Mouse (Mus musculus): Measurements from ENCODE around the gene Ccnt2. TPM values are rescaled to one million over a fixed set of nuclear protein-coding genes. Genes with fewer than 3 reads are reported as not detected.
A peak's percentile ranks its signal among the peaks of the same experiment; 100 is the strongest.
"Not testable (repeated sequence)": the region's sequence is repeated elsewhere in the genome, so short reads cannot be mapped to it uniquely, and the experiment has no call there.

The Ccnt2 gene
- polyA plus RNA-seq, 1 experiment from 2014 or later: 104 TPM

GRCm38 (mm10) chr1:127756331-127757163, 17.4 kb upstream of the Ccnt2 start:
- Histone ChIP-seq H3K36me3 (ENCODE audit: control insufficient read depth, insufficient read depth, low read length) (no peaks in the 10 kb centered on the region), H3K4me1 (ENCODE audit: control insufficient read depth, insufficient read depth, low read length) (no peaks in the 10 kb centered on the region), H3K4me3 (replicated peaks; ENCODE audit: low read depth, low read length) (no peak overlapping the region), H3K27me3 (ENCODE audit: control insufficient read depth, insufficient read depth, low read length) (no peaks in the 10 kb centered on the region), H3K9ac (replicated peaks; ENCODE audit: low read length) (no peak overlapping the region), H3K4me2 (ENCODE audit: low read length) (no peak overlapping the region), H3K9me3 (ENCODE audit: control insufficient read depth, low read length) (no peaks in the 10 kb centered on the region), H3K27ac (replicated peaks; ENCODE audit: low read depth, low read length) (no peak overlapping the region)
- no peak for ATAC-seq (ENCODE audit: low FRiP score, low TSS enrichment)
- WGBS: 80% methylated on average over 5 of the region's 5 CpGs
- no peak for DNase-seq

DNA sequence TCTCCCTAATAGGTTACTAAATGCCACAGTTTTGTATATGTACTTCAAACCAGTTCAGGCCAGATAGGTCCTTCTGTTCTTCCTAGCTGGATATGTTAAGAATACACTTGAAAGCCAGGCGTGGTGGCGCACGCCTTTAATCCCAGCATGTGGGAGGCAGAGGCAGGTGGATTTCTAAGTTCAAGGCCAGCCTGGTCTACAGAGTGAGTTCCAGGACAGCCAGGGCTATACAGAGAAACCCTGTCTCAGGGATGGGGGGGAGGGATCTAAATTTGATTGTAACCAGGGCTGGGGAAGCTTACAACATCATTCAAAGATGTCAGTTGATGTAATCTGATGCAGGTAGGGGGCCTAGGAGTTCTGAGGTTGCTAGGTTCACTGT, 16.8 kb upstream of the Ccnt2 start:
- not testable (repeated sequence) for ATAC-seq (ENCODE audit: low FRiP score, low TSS enrichment); H3K9ac ChIP-seq (replicated peaks; ENCODE audit: low read length); H3K9me3 ChIP-seq (ENCODE audit: control insufficient read depth, low read length); H3K4me1 ChIP-seq (ENCODE audit: control insufficient read depth, insufficient read depth, low read length); H3K4me2 ChIP-seq (ENCODE audit: low read length); H3K36me3 ChIP-seq (ENCODE audit: control insufficient read depth, insufficient read depth, low read length); H3K4me3 ChIP-seq (replicated peaks; ENCODE audit: low read depth, low read length); H3K27ac ChIP-seq (replicated peaks; ENCODE audit: low read depth, low read length); DNase-seq; H3K27me3 ChIP-seq (ENCODE audit: control insufficient read depth, insufficient read depth, low read length)
- WGBS: 95% methylated on average over 3 of the region's 3 CpGs

DNA sequence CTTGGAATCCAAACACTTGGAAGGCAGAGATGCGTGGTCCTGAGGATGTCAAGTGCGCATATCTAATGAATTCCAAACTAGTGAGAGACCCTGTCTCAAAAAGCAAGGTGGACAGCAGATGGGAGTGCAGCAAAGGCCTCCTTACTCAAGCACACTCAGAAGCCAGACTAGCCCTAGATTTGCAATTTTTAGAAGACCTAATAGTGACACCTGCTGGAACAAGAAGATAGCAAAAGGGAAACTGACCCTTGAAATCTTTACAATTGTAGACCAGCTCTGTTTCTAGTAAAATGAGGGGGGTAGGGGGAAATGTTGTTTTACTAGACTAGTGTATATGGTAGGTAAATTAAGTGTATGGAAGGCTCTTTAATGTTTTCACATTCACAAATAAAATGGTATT, 8.5 kb upstream of the Ccnt2 start:
- Histone ChIP-seq H3K9me3 (ENCODE audit: control insufficient read depth, low read length) (no peaks in the 10 kb centered on the region), H3K27me3 (ENCODE audit: control insufficient read depth, insufficient read depth, low read length) (no peaks in the 10 kb centered on the region), H3K9ac (replicated peaks; ENCODE audit: low read length) (no peak overlapping the region), H3K4me3 (replicated peaks; ENCODE audit: low read depth, low read length) (no peak overlapping the region), H3K27ac (replicated peaks; ENCODE audit: low read depth, low read length) (no peak overlapping the region), H3K4me1 (ENCODE audit: control insufficient read depth, insufficient read depth, low read length) (no peaks in the 10 kb centered on the region), H3K36me3 (ENCODE audit: control insufficient read depth, insufficient read depth, low read length) (no peaks in the 10 kb centered on the region), H3K4me2 (ENCODE audit: low read length) (no peak overlapping the region)
- no peak for ATAC-seq (ENCODE audit: low FRiP score, low TSS enrichment)
- 65% methylated on average over 2 of the region's 2 CpGs for WGBS
- peak; percentile 77 for DNase-seq

- H3K9ac ChIP-seq (replicated peaks; ENCODE audit: low read length): no peak overlapping the region
- DNase-seq (no peak), ATAC-seq (ENCODE audit: low FRiP score, low TSS enrichment) (no peak)
- WGBS: 92% methylated on average over 2 of the region's 2 CpGs
- H3K9me3 ChIP-seq (ENCODE audit: control insufficient read depth, low read length): no peaks in the 10 kb centered on the region
- no peaks in the 10 kb centered on the region for H3K4me1 ChIP-seq (ENCODE audit: control insufficient read depth, insufficient read depth, low read length)
- no peaks in the 10 kb centered on the region for H3K27me3 ChIP-seq (ENCODE audit: control insufficient read depth, insufficient read depth, low read length)
- H3K4me3 ChIP-seq (replicated peaks; ENCODE audit: low read depth, low read length): no peak overlapping the region
- H3K27ac ChIP-seq (replicated peaks; ENCODE audit: low read depth, low read length): no peak overlapping the region
- no peak overlapping the region for H3K4me2 ChIP-seq (ENCODE audit: low read length)
- no peaks in the 10 kb centered on the region for H3K36me3 ChIP-seq (ENCODE audit: control insufficient read depth, insufficient read depth, low read length)
Measured at GRCm38 (mm10) chr1:127766741-127767140, 7.2 kb upstream of the Ccnt2 start.

DNA sequence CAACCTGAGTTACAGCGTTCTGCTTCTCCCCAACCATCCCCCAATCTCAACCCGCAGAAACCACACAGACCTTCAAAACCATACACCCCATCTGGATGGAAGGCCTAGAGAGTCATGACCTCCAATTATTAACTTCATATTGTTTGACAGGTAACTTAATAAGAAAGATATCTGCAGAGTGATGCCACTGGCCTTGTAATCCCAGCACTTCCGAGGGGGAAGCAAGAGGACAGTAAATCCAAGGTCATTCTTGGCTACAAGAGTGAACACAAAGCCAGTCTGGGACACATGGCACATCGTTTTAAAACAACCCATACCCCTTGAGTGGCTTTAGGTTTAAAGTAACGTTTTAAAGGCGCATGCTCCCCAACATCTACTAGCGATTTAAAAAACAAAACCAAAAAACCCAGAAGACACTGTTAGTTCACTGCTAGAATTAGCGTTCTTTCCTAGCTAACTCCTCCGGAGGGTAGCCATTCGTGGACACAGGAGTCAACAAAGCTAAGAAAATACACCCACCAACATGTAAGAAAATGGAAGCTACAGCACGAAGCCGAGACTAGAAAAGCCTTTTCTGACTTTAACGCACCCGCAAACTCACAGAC, 664 bp upstream of the Ccnt2 start:
- ATAC-seq (ENCODE audit: low FRiP score, low TSS enrichment): peak; percentile 28

GRCm38 (mm10) chr1:127774501-127774880, 527 bp downstream of the Ccnt2 start:
- Histone ChIP-seq H3K9me3 (ENCODE audit: control insufficient read depth, low read length) (no peaks in the 10 kb centered on the region), H3K4me3 (replicated peaks; ENCODE audit: low read depth, low read length) (peak overlapping the region; percentile 88), H3K27ac (replicated peaks; ENCODE audit: low read depth, low read length) (peak overlapping the region; percentile 92), H3K4me2 (ENCODE audit: low read length) (peak overlapping the region; percentile 90), H3K27me3 (ENCODE audit: control insufficient read depth, insufficient read depth, low read length) (no peaks in the 10 kb centered on the region), H3K36me3 (ENCODE audit: control insufficient read depth, insufficient read depth, low read length) (0 out of 2 replicates have a peak, but pooled peaks cover 2% of the 10 kb centered on the region), H3K4me1 (ENCODE audit: control insufficient read depth, insufficient read depth, low read length) (peaks cover 30% of the 10 kb centered on the region), H3K9ac (replicated peaks; ENCODE audit: low read length) (peak overlapping the region; percentile 83)
- ATAC-seq (ENCODE audit: low FRiP score, low TSS enrichment): peak; percentile 22; the same call in 1 of the 2 replicates
- DNase-seq: no peak
- WGBS: under 1% methylated on average over 31 of the region's 31 CpGs

More for the DNA sequence above, 664 bp upstream of the Ccnt2 start:
- Histone ChIP-seq H3K27me3 (ENCODE audit: control insufficient read depth, insufficient read depth, low read length) (no peaks in the 10 kb centered on the region), H3K36me3 (ENCODE audit: control insufficient read depth, insufficient read depth, low read length) (no peaks in the 10 kb centered on the region), H3K27ac (replicated peaks; ENCODE audit: low read depth, low read length) (peak overlapping the region; percentile 92), H3K9ac (replicated peaks; ENCODE audit: low read length) (peak overlapping the region; percentile 65), H3K9me3 (ENCODE audit: control insufficient read depth, low read length) (no peaks in the 10 kb centered on the region), H3K4me1 (ENCODE audit: control insufficient read depth, insufficient read depth, low read length) (peaks cover 30% of the 10 kb centered on the region), H3K4me3 (replicated peaks; ENCODE audit: low read depth, low read length) (peak overlapping the region; percentile 88), H3K4me2 (ENCODE audit: low read length) (peak overlapping the region; percentile 91)
- DNase-seq: no peak
- WGBS: 2% methylated on average over 14 of the region's 14 CpGs

DNA sequence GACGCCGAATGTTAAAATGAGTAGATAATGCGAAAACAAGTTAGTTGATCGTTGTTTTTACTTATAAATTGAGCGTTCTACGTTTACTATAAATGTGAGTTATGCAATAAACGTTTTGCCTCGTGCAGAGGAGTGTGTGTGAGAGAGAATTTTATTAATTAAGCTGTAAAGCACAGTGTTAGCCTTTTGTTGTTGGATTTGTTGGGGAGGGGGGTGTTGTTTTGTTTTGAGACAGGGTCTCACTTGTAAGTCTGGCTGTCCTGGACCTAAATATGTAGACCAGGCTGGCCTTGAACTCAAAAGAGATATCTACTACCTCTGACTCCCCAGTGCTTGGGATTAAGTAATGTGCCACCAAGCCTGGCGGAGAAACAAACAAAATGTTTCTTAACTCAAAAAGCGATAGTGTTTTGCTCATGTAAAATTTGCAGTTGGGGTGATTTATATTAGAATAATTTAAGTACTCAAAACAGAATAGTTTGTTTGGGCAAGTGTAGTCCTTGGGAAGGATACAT, 1.3 kb downstream of the Ccnt2 start:
- WGBS: 11% methylated on average over 10 of the region's 10 CpGs
- Histone ChIP-seq H3K9me3 (ENCODE audit: control insufficient read depth, low read length) (no peaks in the 10 kb centered on the region), H3K4me3 (replicated peaks; ENCODE audit: low read depth, low read length) (peak overlapping the region; percentile 88), H3K27me3 (ENCODE audit: control insufficient read depth, insufficient read depth, low read length) (no peaks in the 10 kb centered on the region), H3K36me3 (ENCODE audit: control insufficient read depth, insufficient read depth, low read length) (0 out of 2 replicates have a peak, but pooled peaks cover 2% of the 10 kb centered on the region), H3K4me1 (ENCODE audit: control insufficient read depth, insufficient read depth, low read length) (peaks cover 30% of the 10 kb centered on the region), H3K4me2 (ENCODE audit: low read length) (peak overlapping the region; percentile 90), H3K27ac (replicated peaks; ENCODE audit: low read depth, low read length) (no peak overlapping the region), H3K9ac (replicated peaks; ENCODE audit: low read length) (peak overlapping the region; percentile 83)
- DNase-seq (no peak), ATAC-seq (ENCODE audit: low FRiP score, low TSS enrichment) (no peak)

DNA sequence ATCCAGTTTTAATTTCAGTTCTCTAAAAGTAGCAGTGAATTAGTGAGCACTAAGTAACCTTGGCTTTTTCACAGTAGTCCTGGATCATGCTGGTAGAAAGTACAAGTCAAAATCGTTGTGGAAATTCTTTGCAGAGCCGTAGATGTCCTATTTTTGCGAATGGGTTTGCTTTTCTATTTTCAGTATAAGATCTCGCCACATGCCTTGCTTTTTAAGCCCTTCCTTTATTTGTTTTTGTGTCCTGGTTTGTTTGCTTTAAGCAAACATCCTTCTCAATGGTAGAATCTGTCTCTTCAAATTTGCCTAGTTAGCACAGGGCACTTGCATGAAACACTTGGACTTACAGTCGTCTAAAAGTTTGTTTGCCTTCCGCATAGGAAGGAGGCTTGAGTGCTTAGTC, 2.3 kb downstream of the Ccnt2 start:
- H3K4me3 ChIP-seq (replicated peaks; ENCODE audit: low read depth, low read length): peak overlapping the region; percentile 1; the same call in 1 of the 2 replicates
- 78% methylated on average over 6 of the region's 6 CpGs for WGBS
- peaks cover 36% of the 10 kb centered on the region for H3K4me1 ChIP-seq (ENCODE audit: control insufficient read depth, insufficient read depth, low read length)

More for the DNA sequence above, 2.3 kb downstream of the Ccnt2 start:
- no peak overlapping the region for H3K9ac ChIP-seq (replicated peaks; ENCODE audit: low read length)
- H3K27me3 ChIP-seq (ENCODE audit: control insufficient read depth, insufficient read depth, low read length): no peaks in the 10 kb centered on the region
- H3K27ac ChIP-seq (replicated peaks; ENCODE audit: low read depth, low read length): no peak overlapping the region
- ATAC-seq (ENCODE audit: low FRiP score, low TSS enrichment): no peak
- H3K36me3 ChIP-seq (ENCODE audit: control insufficient read depth, insufficient read depth, low read length): 0 out of 2 replicates have a peak, but pooled peaks cover 2% of the 10 kb centered on the region
- DNase-seq: no peak
- peak overlapping the region; percentile 90 for H3K4me2 ChIP-seq (ENCODE audit: low read length)
- no peaks in the 10 kb centered on the region for H3K9me3 ChIP-seq (ENCODE audit: control insufficient read depth, low read length)

Measured in midbrain, embryonic 14.5 days (tissue).